Mouse (Mus musculus) layer of hippocampus, postnatal 10 days (tissue): Measurements from ENCODE around the gene Trp53bp1. TPM values are rescaled to one million over a fixed set of nuclear protein-coding genes. Genes with fewer than 3 reads are reported as not detected.

Experiments
- DNase-seq, 2 experiments: peaks; one replicate each; pipeline ENCODE4 v3.0.0; 2021; ENCODE audit warnings: low spot score in 2 of 2
- total RNA-seq, 2 experiments: library from RNA; stranded (reverse); gene quantifications; 2 replicates each; pipeline ENCODE4 v1.2.3; 2021

Trp53bp1 gene
- total RNA-seq, 2 experiments from 2014 or later, result 157 to 174 TPM

GRCm38 (mm10) chr2:121268446-121268845 is 2.8 kb downstream of the Trp53bp1 start:
- DNase-seq, result no peak

GRCm38 (mm10) chr2:121249758-121250157 is 21.4 kb downstream of the Trp53bp1 start:
- no peak for DNase-seq

GRCm38 (mm10) chr2:121244099-121244498 is 27.1 kb downstream of the Trp53bp1 start:
- no peak for DNase-seq

GRCm38 (mm10) chr2:121239426-121239825 is 31.8 kb downstream of the Trp53bp1 start:
- DNase-seq, result no peak

GRCm38 (mm10) chr2:121235460-121236072 is 35.6 kb downstream of the Trp53bp1 start:
- no peak for DNase-seq

GRCm38 (mm10) chr2:121228135-121228534 is 43.1 kb downstream of the Trp53bp1 start:
- no peak for DNase-seq

- DNase-seq, result peak; percentile 35 to 56
Measured at GRCm38 (mm10) chr2:121223010-121223409, 48.2 kb downstream of the Trp53bp1 start.

GRCm38 (mm10) chr2:121219994-121220393 is 51.2 kb downstream of the Trp53bp1 start:
- DNase-seq, result no peak

GRCm38 (mm10) chr2:121219177-121219576 is 52.0 kb downstream of the Trp53bp1 start:
- no peak for DNase-seq

GRCm38 (mm10) chr2:121214491-121214890 is 56.7 kb downstream of the Trp53bp1 start:
- no peak for DNase-seq

- no peak for DNase-seq
Measured at GRCm38 (mm10) chr2:121206541-121206940, 64.7 kb downstream of the Trp53bp1 start.

- no peak for DNase-seq
Measured at GRCm38 (mm10) chr2:121204276-121204675, 66.9 kb downstream of the Trp53bp1 start.

- DNase-seq, result no peak
Measured at GRCm38 (mm10) chr2:121195466-121195865, 75.7 kb downstream of the Trp53bp1 start.

GRCm38 (mm10) chr2:121188530-121188929 is 82.7 kb downstream of the Trp53bp1 start:
- no peak for DNase-seq

GRCm38 (mm10) chr2:121184142-121184541 is 87.1 kb downstream of the Trp53bp1 start:
- DNase-seq, result no peak

- no peak for DNase-seq
Measured at GRCm38 (mm10) chr2:121183431-121183830, 87.8 kb downstream of the Trp53bp1 start.

- DNase-seq, result no peak
Measured at GRCm38 (mm10) chr2:121178828-121179479, 92.3 kb downstream of the Trp53bp1 start.

- DNase-seq, result peak; percentile 82 to 90
Measured at GRCm38 (mm10) chr2:121170980-121171742, 100.0 kb downstream of the Trp53bp1 start, which contains the start of gene Zscan29. Zscan29 (minus strand) TSS chr2:121171125.

GRCm38 (mm10) chr2:121170481-121170971 is 100.7 kb downstream of the Trp53bp1 start, which contains the start of gene Tubgcp4:
Tubgcp4 (plus strand) TSS chr2:121170654.
- DNase-seq, result no peak

- peak; percentile 9 to 29 for DNase-seq
Measured at GRCm38 (mm10) chr2:121169902-121170301, 101.3 kb downstream of the Trp53bp1 start.

GRCm38 (mm10) chr2:121169173-121169572 is 102.0 kb downstream of the Trp53bp1 start:
- no peak for DNase-seq

- no peak for DNase-seq
Measured at GRCm38 (mm10) chr2:121153100-121153499, 118.1 kb downstream of the Trp53bp1 start.
